Mouse (Mus musculus): ENCODE data around the gene Klhl31.

GRCm38 (mm10) chr9:77629708-77630107 lies 6.6 kb upstream of the Klhl31 start:
- TF ChIP-seq EP300 (optimal IDR thresholded peaks at IDR 0.05) (no peak), CTCF (IDR thresholded peaks at IDR 0.05; ENCODE audit: low read depth) (no peak)
